Mouse (Mus musculus) c-Kit-negative CD71-positive TER-119-positive erythroid progenitor cells, embryonic 14.5 days (primary cell): ENCODE data around the gene Tle3.

Source experiments
- DNase-seq: peaks from one replicate; pipeline ENCODE4 v3.0.0-alpha.2; 2013; ENCODE audit warnings: low read depth, low spot score

The Tle3 gene

GRCm38 (mm10) chr9:61371755-61372509 is at the start of gene Tle3:
TSS of gene Tle3 (plus strand) at chr9:61372366.
- DNase-seq, result peak; percentile 73

GRCm38 (mm10) chr9:61323221-61323620 is 48.9 kb upstream of the Tle3 start:
- DNase-seq, result no peak

- DNase-seq, result no peak
These were observed 48.3 kb upstream of the Tle3 start for GRCm38 (mm10) chr9:61323879-61324278.

DNA sequence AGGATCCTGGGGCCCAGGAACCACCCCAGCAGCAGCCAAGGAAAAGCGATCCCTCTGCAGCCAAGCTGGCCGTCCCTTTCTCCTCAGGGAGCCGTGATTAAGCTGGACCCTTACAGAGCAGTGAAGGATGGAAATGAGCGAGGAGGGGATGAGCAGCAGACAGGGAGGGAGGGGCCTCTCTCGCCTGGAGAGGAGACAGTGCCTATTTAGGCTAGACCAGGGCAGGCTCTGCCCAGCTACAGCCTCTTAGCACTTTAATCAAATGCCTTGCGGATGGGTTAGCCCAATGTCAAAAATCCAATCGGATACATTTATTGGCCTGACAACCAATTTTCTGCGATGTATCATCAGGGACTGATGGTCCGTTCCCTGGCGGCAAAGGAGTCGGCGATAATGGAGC is 47.8 kb upstream of the Tle3 start:
- no peak for DNase-seq

DNA sequence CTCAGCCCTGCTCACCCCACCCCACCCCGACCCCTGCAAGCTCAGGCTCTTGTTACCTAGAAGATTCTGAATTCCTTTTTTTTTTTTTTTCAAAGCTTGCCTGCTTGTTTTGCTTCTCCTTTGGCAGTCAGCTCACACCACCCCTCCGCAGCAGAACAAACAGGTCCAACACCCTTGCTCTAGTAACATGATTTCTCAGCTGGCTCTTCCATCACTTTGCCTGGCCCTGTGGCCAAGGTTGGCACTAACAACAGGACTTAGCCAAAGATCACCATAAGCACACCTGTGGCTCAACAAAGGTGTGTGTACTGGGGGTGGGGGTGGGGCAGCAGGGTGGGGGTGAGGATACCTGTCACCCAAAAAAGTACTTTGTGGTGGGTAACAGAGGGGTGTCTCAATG is 47.2 kb upstream of the Tle3 start:
- no peak for DNase-seq

- no peak for DNase-seq
These were observed 46.2 kb upstream of the Tle3 start for GRCm38 (mm10) chr9:61325931-61326351.

DNA sequence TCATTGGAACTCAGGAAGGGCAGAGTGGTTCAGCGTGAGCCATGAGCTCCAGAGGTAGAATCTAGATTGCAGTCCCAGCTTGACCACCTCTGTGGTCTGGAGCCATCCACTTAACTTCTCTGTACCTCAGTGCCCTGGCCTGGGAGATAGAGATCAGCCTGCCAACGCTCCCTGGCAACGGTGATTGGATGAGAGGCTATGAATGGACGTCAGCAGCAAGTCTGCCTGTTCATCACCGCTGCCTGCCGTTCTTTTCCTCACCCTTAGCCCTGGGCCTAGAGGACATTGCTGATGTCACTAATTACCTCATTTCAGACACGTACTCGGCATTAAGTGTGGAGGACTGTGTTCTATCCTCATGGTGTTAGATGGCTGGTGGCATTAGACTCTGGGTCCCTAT is 45.2 kb upstream of the Tle3 start:
- DNase-seq, result no peak

- DNase-seq, result no peak
These were observed 44.0 kb upstream of the Tle3 start for GRCm38 (mm10) chr9:61328173-61328572.

GRCm38 (mm10) chr9:61330747-61331146 is 41.4 kb upstream of the Tle3 start:
- DNase-seq, result no peak

GRCm38 (mm10) chr9:61332226-61332936 is 39.8 kb upstream of the Tle3 start:
- no peak for DNase-seq

DNA sequence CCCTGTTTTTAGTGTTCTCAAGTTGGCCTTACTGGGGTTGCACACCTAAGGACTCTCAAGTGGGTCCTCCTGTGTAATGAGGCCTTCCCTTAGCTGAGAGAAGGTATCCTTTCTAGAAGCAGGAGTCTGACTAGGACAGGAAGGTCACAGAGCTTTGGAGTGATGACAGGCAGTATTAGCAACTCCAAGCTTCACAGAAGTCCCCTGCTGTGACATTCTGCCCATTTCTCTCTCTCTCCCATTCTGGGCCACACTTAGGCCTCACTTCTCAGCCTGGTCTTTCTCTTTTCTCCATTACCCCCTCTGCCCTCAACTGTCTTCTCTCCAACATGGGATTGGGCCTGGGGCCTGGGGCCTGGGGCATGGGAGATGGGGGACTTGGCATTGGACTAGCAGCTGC is 36.0 kb upstream of the Tle3 start:
- DNase-seq, result no peak

DNA sequence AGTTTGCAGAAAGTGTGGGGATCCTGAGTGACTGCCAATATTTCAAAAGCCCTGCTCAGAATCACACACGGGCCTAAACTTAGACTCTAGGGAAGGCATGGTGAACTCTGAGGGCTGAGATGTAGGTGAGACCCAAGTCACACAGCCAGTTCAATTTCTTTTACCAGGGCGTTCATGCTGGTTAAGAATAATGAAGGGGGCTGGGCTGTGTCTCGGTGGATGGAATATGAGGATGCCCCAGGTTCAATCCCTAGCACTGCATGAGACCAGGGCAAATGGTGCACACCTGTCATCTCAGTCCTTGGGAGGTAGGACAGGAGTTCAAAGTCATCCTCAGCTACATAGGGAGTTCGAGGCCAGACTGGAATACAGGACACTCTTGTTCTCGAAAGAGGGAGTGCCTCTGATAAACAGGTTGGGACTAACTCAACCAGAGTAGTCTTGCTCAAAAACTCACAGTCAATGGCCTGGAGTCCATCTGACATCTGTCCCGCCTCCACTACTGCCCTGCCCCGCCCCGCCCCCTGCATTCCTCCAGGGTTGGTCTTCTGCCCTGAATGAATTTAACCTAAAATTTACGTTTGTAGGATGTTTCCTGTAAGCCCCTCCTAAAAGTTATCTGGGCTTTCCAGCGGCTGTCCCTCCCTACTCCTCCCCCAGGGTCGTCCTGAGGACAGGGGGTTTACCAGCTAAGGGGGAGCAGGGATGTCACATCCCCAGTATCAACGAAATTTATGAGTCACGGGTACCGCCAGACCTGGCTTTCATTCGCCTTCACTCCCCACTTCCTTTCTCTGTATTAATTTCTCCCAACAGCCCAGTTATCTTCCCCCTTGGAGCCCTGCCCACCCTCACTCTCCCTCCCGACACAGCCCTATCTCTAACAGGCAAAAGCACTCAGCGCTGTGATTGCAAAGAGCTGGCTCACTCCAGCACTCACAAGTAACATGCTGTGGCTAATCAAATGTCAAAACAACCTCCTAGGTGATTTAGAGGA is 35.3 kb upstream of the Tle3 start:
- no peak for DNase-seq

DNA sequence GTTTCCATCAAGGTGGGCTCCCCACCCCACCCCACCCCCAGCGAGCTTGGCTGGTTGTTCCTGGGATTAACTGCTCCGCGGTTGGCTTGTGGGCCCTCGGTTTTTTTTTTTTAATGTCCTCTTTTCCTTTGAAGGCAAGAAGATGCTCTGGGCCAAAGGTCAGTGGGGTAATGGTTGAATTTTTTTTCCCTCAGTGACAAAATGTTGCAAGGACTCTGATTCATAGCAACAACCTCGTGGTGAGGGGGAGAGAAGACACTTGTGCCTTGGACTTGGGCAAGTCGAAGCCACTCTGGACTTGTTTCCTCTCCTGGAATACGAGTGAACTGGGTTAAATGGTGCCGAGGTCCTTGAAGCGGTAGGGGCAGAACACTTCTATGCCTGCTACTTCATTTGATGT is 34.5 kb upstream of the Tle3 start:
- no peak for DNase-seq

- no peak for DNase-seq
These were observed 32.9 kb upstream of the Tle3 start for GRCm38 (mm10) chr9:61339311-61339710.

- no peak for DNase-seq
These were observed 31.8 kb upstream of the Tle3 start for GRCm38 (mm10) chr9:61340333-61340732.

GRCm38 (mm10) chr9:61342297-61342696 is 29.9 kb upstream of the Tle3 start:
- no peak for DNase-seq

DNA sequence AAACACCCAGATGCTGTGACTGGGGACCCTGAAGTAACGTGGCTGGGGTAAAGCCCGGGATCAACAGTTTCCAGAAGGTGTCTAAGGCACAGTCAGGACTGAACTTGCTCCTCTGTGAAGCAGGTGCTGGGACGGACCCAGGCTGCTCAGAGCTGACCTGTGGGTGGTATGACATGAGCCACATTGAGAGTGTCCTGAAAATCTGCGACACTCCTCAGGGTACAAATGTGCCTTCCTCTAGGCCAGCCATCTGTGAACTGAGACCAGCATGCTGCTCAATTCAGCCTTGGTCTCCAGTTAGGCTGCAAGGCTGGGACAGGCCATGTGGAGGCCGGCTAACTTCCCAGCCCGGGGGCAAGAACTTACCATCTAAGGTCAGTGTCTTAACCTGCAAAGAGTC is 27.5 kb upstream of the Tle3 start:
- DNase-seq, result no peak

DNA sequence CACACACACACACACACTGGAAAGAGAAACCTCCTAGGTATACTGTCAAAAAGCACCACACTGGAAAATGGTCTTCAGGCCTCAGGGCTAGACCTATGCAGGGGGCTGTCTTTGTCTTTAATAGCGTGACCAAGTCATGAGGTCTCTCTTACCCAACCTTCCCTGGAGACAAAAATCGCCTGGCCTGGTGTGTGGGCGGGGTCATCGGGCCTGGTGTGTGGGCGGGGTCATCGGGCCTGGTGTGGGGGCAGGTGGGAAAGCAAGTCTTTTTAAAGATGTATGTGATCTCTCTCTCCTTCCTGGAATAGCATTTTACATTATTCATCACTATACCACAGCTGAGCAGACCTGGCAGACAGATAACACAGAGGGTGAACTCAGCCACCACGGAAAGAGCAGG is 25.2 kb upstream of the Tle3 start:
- no peak for DNase-seq

- no peak for DNase-seq
These were observed 24.1 kb upstream of the Tle3 start for GRCm38 (mm10) chr9:61348036-61348435.

GRCm38 (mm10) chr9:61348616-61349015 is 23.6 kb upstream of the Tle3 start:
- no peak for DNase-seq

GRCm38 (mm10) chr9:61349697-61350096 is 22.5 kb upstream of the Tle3 start:
- no peak for DNase-seq

DNA sequence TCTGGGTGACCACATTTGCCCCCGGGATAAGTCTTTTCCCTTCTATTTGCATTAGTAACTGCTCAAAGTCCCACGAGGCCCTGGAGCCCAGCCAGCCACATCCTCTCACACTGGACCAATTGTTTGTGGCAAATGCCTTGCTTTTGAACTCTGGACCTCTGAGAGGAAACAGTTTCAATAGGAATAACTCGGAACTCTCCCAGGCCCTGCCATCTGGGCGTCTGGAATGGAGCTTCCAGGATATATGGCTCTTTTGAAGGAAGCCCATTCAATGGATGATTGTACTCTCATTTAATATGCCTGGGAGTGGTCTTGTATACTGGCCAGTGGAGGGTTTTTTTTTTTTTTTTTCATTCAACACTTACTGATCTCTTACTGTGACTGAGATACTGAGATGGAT is 21.0 kb upstream of the Tle3 start:
- DNase-seq, result no peak
